Mouse (Mus musculus) MEL (cell line): ENCODE measurements at regions not wholly inside any gene's neighbourhood (a gene's known extent, or its start where the extent isn't known, plus 50 kb on each side); places are given as distances from the start of the nearest gene placed in this dataset.

ENCODE experiments used
- DNase-seq: peaks from one replicate; pipeline ENCODE4 v3.0.0; 2011; ENCODE audit warnings: low read depth, low spot score
- H3K27ac ChIP-seq: 2 replicates; pipeline ENCODE4 v1.5.1; 2012; ENCODE audit warnings: low read depth, mild to moderate bottlenecking, control low read depth, low read length, moderate library complexity; ENCODE audit not compliant: control insufficient read depth
- H3K27me3 ChIP-seq, 2 experiments: fragments of 150-350 bp in 1 of 2; sonication (generic) in 1 of 2; 2 replicates each; pipeline ENCODE4 v1.6.1; 2012; ENCODE audit warnings: low read length in 2 of 2, mild to moderate bottlenecking in 2 of 2, improper control_type of control experiment in 1 of 2, moderate library complexity in 1 of 2; ENCODE audit not compliant: insufficient read depth in 2 of 2, control insufficient read depth in 1 of 2
- H3K36me3 ChIP-seq, 2 experiments: 2 replicates each; pipeline ENCODE4 v1.6.1; 2012 to 2014; ENCODE audit warnings: low read length in 2 of 2, improper control_type of control experiment in 1 of 2, inconsistent platforms in 1 of 2, mild to moderate bottlenecking in 1 of 2; ENCODE audit not compliant: insufficient read depth in 2 of 2, control insufficient read depth in 1 of 2
- H3K4me1 ChIP-seq, 2 experiments: fragments of 150-350 bp in 1 of 2; sonication (generic) in 1 of 2; 2 replicates each; pipeline ENCODE4 v1.6.1; 2012; ENCODE audit warnings: low read length in 2 of 2, improper control_type of control experiment in 1 of 2, mild to moderate bottlenecking in 1 of 2; ENCODE audit not compliant: insufficient read depth in 2 of 2, control insufficient read depth in 1 of 2
- H3K4me3 ChIP-seq, 2 experiments: fragments of 150-350 bp in 1 of 2; sonication (generic) in 1 of 2; 2 replicates each; pipeline ENCODE4 v1.5.1; 2012; ENCODE audit warnings: low read depth in 2 of 2, low read length in 2 of 2, mild to moderate bottlenecking in 2 of 2, moderate library complexity in 2 of 2, control low read depth in 1 of 2, improper control_type of control experiment in 1 of 2; ENCODE audit not compliant: control insufficient read depth in 1 of 2, insufficient read depth in 1 of 2
- H3K79me2 ChIP-seq: 2 replicates; pipeline ENCODE4 v1.6.1; 2012; ENCODE audit warnings: mild to moderate bottlenecking, low read length, moderate library complexity; ENCODE audit not compliant: control insufficient read depth, poor library complexity, insufficient read depth
- H3K9ac ChIP-seq: 2 replicates; pipeline ENCODE4 v1.6.1; 2012; ENCODE audit warnings: low read depth, mild to moderate bottlenecking, control low read depth, low read length, moderate library complexity; ENCODE audit not compliant: control insufficient read depth, poor library complexity, severe bottlenecking
- H3K9me3 ChIP-seq: fragments of 150-350 bp; sonication (generic); replicated peaks from 2 replicates; pipeline ENCODE4 v1.6.1; 2012; ENCODE audit warnings: mild to moderate bottlenecking, low read length, improper control_type of control experiment, moderate library complexity; ENCODE audit not compliant: insufficient read depth
- CHD1 ChIP-seq: IDR thresholded peaks from 2 replicates; pipeline ENCODE4 v1.6.1; 2012; ENCODE audit warnings: low read depth, mild to moderate bottlenecking, inconsistent platforms, low read length, improper control_type of control experiment
- CHD2 ChIP-seq: IDR thresholded peaks from 2 replicates; pipeline ENCODE4 v1.6.1; 2011; ENCODE audit warnings: low read length, improper control_type of control experiment
- EP300 ChIP-seq, 2 experiments: IDR thresholded peaks; 2 replicates each; pipeline ENCODE4 v1.6.1; 2011; ENCODE audit warnings: improper control_type of control experiment in 2 of 2, low read length in 2 of 2, low read depth in 1 of 2, mild to moderate bottlenecking in 1 of 2
- ETS1 ChIP-seq: IDR thresholded peaks from 2 replicates; pipeline ENCODE4 v1.6.1; 2012; ENCODE audit warnings: low read depth, mild to moderate bottlenecking, inconsistent platforms, low read length, improper control_type of control experiment, moderate library complexity
- GABPA ChIP-seq: IDR thresholded peaks from 2 replicates; pipeline ENCODE4 v1.6.1; 2012; ENCODE audit warnings: low read depth, mild to moderate bottlenecking, inconsistent platforms, low read length, improper control_type of control experiment, moderate library complexity
- HCFC1 ChIP-seq: IDR thresholded peaks from 2 replicates; pipeline ENCODE4 v1.6.1; 2012; ENCODE audit warnings: low read depth, mild to moderate bottlenecking, inconsistent platforms, low read length, improper control_type of control experiment, moderate library complexity
- KAT2A ChIP-seq: conservative IDR thresholded peaks from 2 replicates; pipeline ENCODE4 v1.6.1; 2012; ENCODE audit warnings: low read depth, low read length, improper control_type of control experiment, inconsistent platforms
- MXI1 ChIP-seq: IDR thresholded peaks from 2 replicates; pipeline ENCODE4 v1.6.1; 2011; ENCODE audit warnings: mild to moderate bottlenecking, low read depth, low read length, improper control_type of control experiment
- MYC ChIP-seq: IDR thresholded peaks from 2 replicates; pipeline ENCODE4 v1.6.1; 2011; ENCODE audit warnings: low read depth, mild to moderate bottlenecking, low read length, improper control_type of control experiment, moderate library complexity
- NELFE ChIP-seq: IDR thresholded peaks from 2 replicates; pipeline ENCODE4 v1.6.1; 2011; ENCODE audit warnings: low read depth, low read length, improper control_type of control experiment
- POLR2AphosphoS5 ChIP-seq: IDR thresholded peaks from 2 replicates; pipeline ENCODE4 v1.6.1; 2012; ENCODE audit warnings: low read depth, borderline replicate concordance, mild to moderate bottlenecking, inconsistent platforms, low read length, moderate library complexity, mixed read lengths
- RAD21 ChIP-seq: IDR thresholded peaks from 2 replicates; pipeline ENCODE4 v1.6.1; 2011; ENCODE audit warnings: mild to moderate bottlenecking, low read depth, low read length, improper control_type of control experiment
- RCOR1 ChIP-seq: IDR thresholded peaks from 2 replicates; pipeline ENCODE4 v1.6.1; 2012; ENCODE audit warnings: low read depth, mild to moderate bottlenecking, inconsistent platforms, low read length, improper control_type of control experiment
- SIN3A ChIP-seq: IDR thresholded peaks from 2 replicates; pipeline ENCODE4 v1.6.1; 2012; ENCODE audit warnings: low read length, improper control_type of control experiment, inconsistent platforms
- TAL1 ChIP-seq: IDR thresholded peaks from 2 replicates; pipeline ENCODE4 v1.6.1; 2012; ENCODE audit warnings: mild to moderate bottlenecking, inconsistent platforms, low read length, moderate library complexity, mixed read lengths
- UBTF ChIP-seq: IDR thresholded peaks from 2 replicates; pipeline ENCODE4 v1.6.1; 2012; ENCODE audit warnings: low read depth, mild to moderate bottlenecking, inconsistent platforms, low read length, improper control_type of control experiment, moderate library complexity, borderline replicate concordance; ENCODE audit not compliant: insufficient read depth
- USF1 ChIP-seq: IDR thresholded peaks from 2 replicates; pipeline ENCODE4 v1.6.1; 2014; ENCODE audit warnings: low read depth, mild to moderate bottlenecking, inconsistent platforms, low read length, improper control_type of control experiment, moderate library complexity
- USF2 ChIP-seq, 2 experiments: IDR thresholded peaks; 2 replicates each; pipeline ENCODE4 v1.6.1; 2011 to 2012; ENCODE audit warnings: improper control_type of control experiment in 2 of 2, low read length in 2 of 2, borderline replicate concordance in 1 of 2, inconsistent platforms in 1 of 2, low read depth in 1 of 2, mild to moderate bottlenecking in 1 of 2; ENCODE audit not compliant: insufficient read depth in 1 of 2
- ZC3H11A ChIP-seq: IDR thresholded peaks from 2 replicates; pipeline ENCODE4 v1.6.1; 2012; ENCODE audit warnings: low read depth, mild to moderate bottlenecking, inconsistent platforms, low read length, improper control_type of control experiment
- ZNF384 ChIP-seq: IDR thresholded peaks from 2 replicates; pipeline ENCODE4 v1.6.1; 2012; ENCODE audit warnings: low read depth, mild to moderate bottlenecking, inconsistent platforms, low read length, improper control_type of control experiment

- H3K4me3 ChIP-seq, result no peak overlapping the region
- DNase-seq, result no peak
- no peak overlapping the region for H3K27ac ChIP-seq
Measured at GRCm38 (mm10) chr12:92775668-92776067, 926.7 kb upstream of the Sel1l start.

GRCm38 (mm10) chr12:92748576-92748975 is 899.6 kb upstream of the Sel1l start:
- TF ChIP-seq RCOR1, result no peak
- no peak for TF ChIP-seq USF1
- no peak for TF ChIP-seq ZNF384
- TF ChIP-seq UBTF, result no peak
- TF ChIP-seq CHD2, result no peak
- TF ChIP-seq NELFE, result no peak
- no peak for TF ChIP-seq MYC
- no peak for TF ChIP-seq KAT2A
- no peak for TF ChIP-seq CHD1
- no peak for TF ChIP-seq EP300 (IDR thresholded peaks at IDR 0.05; ENCODE audit: low read depth in 1 of 2, low read length in 2 of 2)
- TF ChIP-seq ETS1, result no peak
- Histone ChIP-seq H3K9ac (no peak overlapping the region), H3K4me1 (no peaks in the 10 kb centered on the region), H3K79me2 (no peaks in the 10 kb centered on the region), H3K27me3 (no peaks in the 10 kb centered on the region), H3K9me3 (no peaks in the 10 kb centered on the region), H3K27ac (no peak overlapping the region), H3K36me3 (no peaks in the 10 kb centered on the region), H3K4me3 (no peak overlapping the region)
- no peak for DNase-seq

More at GRCm38 (mm10) chr12:92775668-92776067, 926.7 kb upstream of the Sel1l start:
- H3K27me3 ChIP-seq, result no peaks in the 10 kb centered on the region
- TF ChIP-seq POLR2AphosphoS5 (no peak), ZC3H11A (no peak), EP300 (IDR thresholded peaks at IDR 0.05; ENCODE audit: low read depth in 1 of 2, low read length in 2 of 2) (no peak), USF2 (IDR thresholded peaks at IDR 0.05; ENCODE audit: borderline replicate concordance in 1 of 2, insufficient read depth in 1 of 2, low read depth in 1 of 2, low read length in 2 of 2) (no peak), HCFC1 (no peak), GABPA (no peak), SIN3A (no peak), TAL1 (no peak), MXI1 (no peak), NELFE (no peak), CHD2 (no peak), MYC (no peak), RAD21 (no peak)
- TF ChIP-seq, all 39 proteins: peak for 0
- Histone ChIP-seq H3K79me2 (no peaks in the 10 kb centered on the region), H3K4me1 (no peaks in the 10 kb centered on the region), H3K36me3 (no peaks in the 10 kb centered on the region), H3K9me3 (no peaks in the 10 kb centered on the region), H3K9ac (no peak overlapping the region)
